In genomic region chr7:99547584-99548487, GRCm38 (mm10) we compare ENCODE assay signal across 11 mouse cellular contexts. TPM values are rescaled to one million over a fixed set of nuclear protein-coding genes. Genes with fewer than 3 reads are reported as not detected.
DNase-seq lines count a peak whose midpoint lies in the region; ATAC-seq and TF ChIP-seq lines count a peak whose summit lies in the region.
"Had no signal": no experiment of that assay in that cellular context is flagged by ENCODE, and none has a peak within 500 bp of the region (broad histone marks: within the 10 kb centered on the region; RNA-seq: fewer than 3 reads in every experiment).

No protein-coding gene starts in this region.

- H3K36me3 ChIP-seq in heart, embryonic 14.5 days (ENCODE audit: control insufficient read depth, insufficient read depth, low read length) = 0 out of 2 replicates have a peak, but pooled peaks cover 6% of the 10 kb centered on the region
- peaks cover 10% of the 10 kb centered on the region; the same call in 1 of the 2 replicates for H3K36me3 ChIP-seq in midbrain, postnatal 0 days (ENCODE audit: insufficient read depth, low read length)
- peaks cover 10% of the 10 kb centered on the region for H3K36me3 ChIP-seq in midbrain, embryonic 16.5 days (ENCODE audit: control insufficient read depth, insufficient read depth, low read length)
- peaks cover 4% of the 10 kb centered on the region; the same call in 1 of the 2 replicates for H3K36me3 ChIP-seq in intestine, embryonic 16.5 days (ENCODE audit: control insufficient read depth, insufficient read depth, low read length)
- H3K36me3 ChIP-seq in liver, embryonic 16.5 days (ENCODE audit: control insufficient read depth, insufficient read depth) = peaks cover 8% of the 10 kb centered on the region

- H3K4me2 ChIP-seq in heart, embryonic 14.5 days (ENCODE audit: low read length) = no peak overlapping the region
- no peak overlapping the region for H3K4me2 ChIP-seq in midbrain, postnatal 0 days (ENCODE audit: low read depth, low read length, poor library complexity, severe bottlenecking)
- H3K4me2 ChIP-seq in midbrain, embryonic 16.5 days (ENCODE audit: low read length) = no peak overlapping the region
- no peak overlapping the region for H3K4me2 ChIP-seq in intestine, embryonic 16.5 days (ENCODE audit: low read depth, low read length)
- H3K4me2 ChIP-seq in liver, embryonic 16.5 days (ENCODE audit: low read depth, low read length) = no peak overlapping the region

- H3K4me1 ChIP-seq in heart, embryonic 14.5 days (ENCODE audit: control insufficient read depth in 2 of 2, insufficient read depth in 2 of 2, low read length in 2 of 2) = peaks cover 31 to 36% of the 10 kb centered on the region in 2 experiments
- H3K4me1 ChIP-seq in midbrain, postnatal 0 days (ENCODE audit: insufficient read depth, low read length) = no peaks in the 10 kb centered on the region
- no peaks in the 10 kb centered on the region; the same call in 1 of the 2 replicates for H3K4me1 ChIP-seq in midbrain, embryonic 16.5 days (ENCODE audit: control insufficient read depth, insufficient read depth, low read length)
- peaks cover 32% of the 10 kb centered on the region for H3K4me1 ChIP-seq in intestine, embryonic 16.5 days (ENCODE audit: control insufficient read depth, insufficient read depth, low read length)
- H3K4me1 ChIP-seq in liver, embryonic 16.5 days (ENCODE audit: control insufficient read depth, low read depth, low read length) = peaks cover 27% of the 10 kb centered on the region

- DNase-seq in heart, adult 18-20 months = no peak
- DNase-seq in midbrain, postnatal 0 days (ENCODE audit: low spot score) = no peak
- no peak for DNase-seq in ovary, postnatal 14 days (ENCODE audit: low spot score)
- no peak for DNase-seq in right cerebral cortex, postnatal 14 days
- DNase-seq: adrenal gland, adult 8-10 months; cerebellum, adult 9-11 months had no signal

- H3K9ac ChIP-seq in heart, embryonic 14.5 days (ENCODE audit: low read length) = peak overlapping the region; percentile 47; the same call in 1 of the 2 replicates
- H3K9ac ChIP-seq in midbrain, postnatal 0 days (replicated peaks; ENCODE audit: low read length, poor library complexity, severe bottlenecking) = no peak overlapping the region; the same call in 1 of the 2 replicates
- no peak overlapping the region for H3K9ac ChIP-seq in midbrain, embryonic 16.5 days (ENCODE audit: low read depth, low read length)
- no peak overlapping the region for H3K9ac ChIP-seq in intestine, embryonic 16.5 days (ENCODE audit: low read depth, low read length)
- no peak overlapping the region for H3K9ac ChIP-seq in liver, embryonic 16.5 days (ENCODE audit: low read depth, low read length)

- peak overlapping the region; percentile 55 to 66 for H3K27ac ChIP-seq in heart, embryonic 14.5 days (replicated peaks in 1 of 2; ENCODE audit: control insufficient read depth in 1 of 2, insufficient read depth in 1 of 2, low read depth in 2 of 2, low read length in 2 of 2)
- peak overlapping the region; percentile 12; the same call in 1 of the 2 replicates for H3K27ac ChIP-seq in midbrain, postnatal 0 days (ENCODE audit: low read depth, low read length)
- H3K27ac ChIP-seq in midbrain, embryonic 16.5 days (ENCODE audit: low read length) = no peak overlapping the region
- peak overlapping the region; percentile 23; the same call in 1 of the 2 replicates for H3K27ac ChIP-seq in intestine, embryonic 16.5 days (ENCODE audit: low read length)
- H3K27ac ChIP-seq in liver, embryonic 16.5 days (ENCODE audit: low read length) = no peak overlapping the region

- no peak overlapping the region for H3K4me3 ChIP-seq in heart, embryonic 14.5 days (ENCODE audit: control insufficient read depth in 1 of 2, insufficient read depth in 1 of 2, low read depth in 1 of 2, low read length in 2 of 2)
- no peak overlapping the region for H3K4me3 ChIP-seq in midbrain, postnatal 0 days (ENCODE audit: low read depth, low read length)
- no peak overlapping the region for H3K4me3 ChIP-seq in midbrain, embryonic 16.5 days (ENCODE audit: low read depth, low read length)
- H3K4me3 ChIP-seq in intestine, embryonic 16.5 days (ENCODE audit: low read length) = no peak overlapping the region
- H3K4me3 ChIP-seq in liver, embryonic 16.5 days (ENCODE audit: low read depth, low read length) = no peak overlapping the region

- no peaks in the 10 kb centered on the region for H3K9me3 ChIP-seq in heart, embryonic 14.5 days (ENCODE audit: control insufficient read depth, low read length)
- no peaks in the 10 kb centered on the region for H3K9me3 ChIP-seq in midbrain, postnatal 0 days (ENCODE audit: low read length)
- H3K9me3 ChIP-seq in midbrain, embryonic 16.5 days (replicated peaks; ENCODE audit: control insufficient read depth, low read length, poor library complexity, severe bottlenecking) = no peaks in the 10 kb centered on the region
- H3K9me3 ChIP-seq in intestine, embryonic 16.5 days (ENCODE audit: control insufficient read depth, low read length) = no peaks in the 10 kb centered on the region
- no peaks in the 10 kb centered on the region for H3K9me3 ChIP-seq in liver, embryonic 16.5 days (replicated peaks; ENCODE audit: control insufficient read depth, low read length)

- no peaks in the 10 kb centered on the region for H3K27me3 ChIP-seq in heart, embryonic 14.5 days (ENCODE audit: control insufficient read depth, insufficient read depth, low read length)
- H3K27me3 ChIP-seq in midbrain, postnatal 0 days (ENCODE audit: insufficient read depth, low read length) = no peaks in the 10 kb centered on the region
- no peaks in the 10 kb centered on the region for H3K27me3 ChIP-seq in midbrain, embryonic 16.5 days (ENCODE audit: control insufficient read depth, insufficient read depth, low read depth, low read length)
- no peaks in the 10 kb centered on the region for H3K27me3 ChIP-seq in intestine, embryonic 16.5 days (replicated peaks; ENCODE audit: control insufficient read depth, insufficient read depth, low read length)
- H3K27me3 ChIP-seq in liver, embryonic 16.5 days (ENCODE audit: control insufficient read depth, insufficient read depth, low read depth, low read length) = no peaks in the 10 kb centered on the region

- no peak for ATAC-seq in heart, embryonic 14.5 days (ENCODE audit: insufficient number of reproducible peaks, insufficient read depth, low FRiP score, low read depth)
- no peak for ATAC-seq in midbrain, postnatal 0 days (ENCODE audit: low FRiP score)
- ATAC-seq in midbrain, embryonic 16.5 days = no peak
- no peak for ATAC-seq in intestine, embryonic 16.5 days
- ATAC-seq in liver, embryonic 16.5 days (ENCODE audit: low read depth) = peak; percentile 15; the same call in 1 of the 2 replicates
- ATAC-seq: forebrain, embryonic 16.5 days had no signal

- no peak for TF ChIP-seq CTCF in midbrain, postnatal 0 days (IDR thresholded peaks at IDR 0.05)

- 35% methylated on average over 10 of the region's 11 CpGs for WGBS in heart, embryonic 14.5 days
- WGBS in midbrain, postnatal 0 days = 58% methylated on average over 10 of the region's 11 CpGs
- 58% methylated on average over 10 of the region's 11 CpGs for WGBS in midbrain, embryonic 16.5 days
- 54% methylated on average over 10 of the region's 11 CpGs for WGBS in intestine, embryonic 16.5 days
- WGBS in liver, embryonic 16.5 days (ENCODE audit: insufficient replicate concordance) = 50% methylated on average over 10 of the region's 11 CpGs

RNA-seq across cellular contexts. Expression of gene Arrb1, which starts 12.6 kb away (rescaled TPM):
- 2.8 and 4.1 TPM in 2 replicates for polyA plus RNA-seq in heart, embryonic 14.5 days (2014; fragmentation: Nextera tagmentation; extraction: Ambion mirVana)
- total RNA-seq in heart, adult 18-20 months (2021) = 10 to 100 TPM; 23.3 to 23.7 TPM
- total RNA-seq in midbrain, postnatal 0 days (2014; rRNA removed) = 118 and 163 TPM in 2 replicates
- 14.2 and 15.0 TPM in 2 replicates for polyA plus RNA-seq in midbrain, postnatal 0 days (2015; fragmentation: Nextera tagmentation; extraction: Ambion mirVana)
- 18.4 and 21.0 TPM in 2 replicates for polyA plus RNA-seq in midbrain, embryonic 16.5 days (2015; fragmentation: Nextera tagmentation; extraction: Ambion mirVana)
- polyA plus RNA-seq in intestine, embryonic 16.5 days (2015; fragmentation: Nextera tagmentation; extraction: Ambion mirVana) = 7.7 and 9.2 TPM in 2 replicates
- polyA plus RNA-seq in liver, embryonic 16.5 days (2015; fragmentation: Nextera tagmentation; extraction: Ambion mirVana) = 92.8 and 95.7 TPM in 2 replicates

Comparison
In these comparisons a context has a peak if more than half of its experiments do, and no peak if none do; other contexts are left out.
1. H3K27ac ChIP-seq: peak in heart, embryonic 14.5 days (2 of 2), midbrain, postnatal 0 days (single experiment) and intestine, embryonic 16.5 days (single experiment); none in midbrain, embryonic 16.5 days (single experiment) and liver, embryonic 16.5 days (single experiment).